ENCODE assay signal across 7 mouse cellular contexts in the genomic region with DNA sequence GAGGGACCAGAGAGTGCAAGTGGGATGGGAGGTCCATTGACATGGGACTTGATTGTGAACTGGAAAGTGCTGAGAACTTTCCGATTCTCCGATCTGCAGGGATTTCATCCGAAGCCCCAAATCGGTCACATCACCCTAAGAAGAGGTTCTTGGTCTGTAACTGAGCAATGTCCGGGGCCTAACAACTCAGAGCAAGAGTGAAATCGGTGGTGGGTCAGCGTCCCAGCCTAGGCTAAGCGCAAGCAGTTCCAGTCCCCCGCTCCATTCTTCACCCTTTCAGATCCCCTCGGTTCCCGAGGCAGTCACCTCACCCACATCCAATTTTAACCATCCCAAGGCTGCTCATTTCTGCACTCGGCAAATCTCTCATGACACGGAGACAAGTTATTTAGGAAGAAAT. TPM values are rescaled to one million over a fixed set of nuclear protein-coding genes. Genes with fewer than 3 reads are reported as not detected.
A peak's percentile ranks its signal among the peaks of the same experiment; 100 is the strongest.
DNase-seq lines count a peak whose midpoint lies in the region; ATAC-seq and TF ChIP-seq lines count a peak whose summit lies in the region.

No protein-coding gene starts in this region.

- peaks cover 20% of the 10 kb centered on the region for H3K4me1 ChIP-seq in testis, adult 2 months (ENCODE audit: control insufficient read depth, insufficient read depth, low read length)
- peaks cover 12% of the 10 kb centered on the region for H3K4me1 ChIP-seq in forebrain, postnatal 0 days (ENCODE audit: insufficient read depth)
- H3K4me1 ChIP-seq in liver, adult 2 months (ENCODE audit: control insufficient read depth, insufficient read depth, low read length), result peaks cover 12% of the 10 kb centered on the region
- H3K4me1 ChIP-seq in stomach, embryonic 16.5 days (ENCODE audit: control insufficient read depth, insufficient read depth, low read length), result peaks cover 47% of the 10 kb centered on the region

- peaks cover 3% of the 10 kb centered on the region for H3K36me3 ChIP-seq in testis, adult 2 months (ENCODE audit: control insufficient read depth, insufficient read depth, low read length)
- H3K36me3 ChIP-seq in forebrain, postnatal 0 days (ENCODE audit: insufficient read depth), result no peaks in the 10 kb centered on the region
- H3K36me3 ChIP-seq in liver, adult 2 months (ENCODE audit: control insufficient read depth, insufficient read depth, low read length), result no peaks in the 10 kb centered on the region
- no peaks in the 10 kb centered on the region for H3K36me3 ChIP-seq in stomach, embryonic 16.5 days (ENCODE audit: control insufficient read depth, insufficient read depth, low read length)

- no peaks in the 10 kb centered on the region for H3K79me2 ChIP-seq in liver, adult 2 months (ENCODE audit: control insufficient read depth, insufficient read depth, low read length)

- peak overlapping the region; percentile 100 for H3K4me3 ChIP-seq in testis, adult 2 months (ENCODE audit: control insufficient read depth, low read depth, low read length)
- H3K4me3 ChIP-seq in forebrain, postnatal 0 days (ENCODE audit: low read depth, low read length), result peak overlapping the region; percentile 53
- H3K4me3 ChIP-seq in liver, adult 2 months (ENCODE audit: insufficient read depth, low read depth, low read length), result peak overlapping the region; percentile 65
- peak overlapping the region; percentile 74 for H3K4me3 ChIP-seq in stomach, embryonic 16.5 days (replicated peaks; ENCODE audit: low read length)

- TF ChIP-seq CTCF in testis, adult 2 months (IDR thresholded peaks at IDR 0.05; ENCODE audit: control insufficient read depth, insufficient read depth, insufficient replicate concordance, low read depth, low read length), result no peak
- no peak for TF ChIP-seq CTCF in forebrain, postnatal 0 days (IDR thresholded peaks at IDR 0.05; ENCODE audit: low read depth)
- no peak for TF ChIP-seq CTCF in liver, adult 2 months (IDR thresholded peaks at IDR 0.05; ENCODE audit: low read depth, low read length)

- 0% methylated on average over 13 of the region's 13 CpGs for whole genome bisulfite sequencing in forebrain, postnatal 0 days
- 4% methylated on average over 13 of the region's 13 CpGs for WGBS in liver, adult 2 months
- WGBS in stomach, embryonic 16.5 days, result 2% methylated on average over 13 of the region's 13 CpGs

- peak overlapping the region; percentile 75 for H3K4me2 ChIP-seq in forebrain, postnatal 0 days (ENCODE audit: low read depth)
- peak overlapping the region; percentile 92 for H3K4me2 ChIP-seq in stomach, embryonic 16.5 days (ENCODE audit: low read depth, low read length)

- no peak for ATAC-seq in forebrain, postnatal 0 days
- no peak for ATAC-seq in stomach, embryonic 16.5 days (ENCODE audit: insufficient read depth, low FRiP score)

- no peak for TF ChIP-seq POLR2A in testis, adult 2 months (IDR thresholded peaks at IDR 0.05; ENCODE audit: control insufficient read depth, low read depth, low read length)
- TF ChIP-seq POLR2A in liver, adult 2 months (IDR thresholded peaks at IDR 0.05; ENCODE audit: extremely low read depth, insufficient read depth, low read length), result no peak

- no peaks in the 10 kb centered on the region for H3K27me3 ChIP-seq in testis, adult 2 months (ENCODE audit: control insufficient read depth, insufficient read depth, low read length)
- H3K27me3 ChIP-seq in forebrain, postnatal 0 days (ENCODE audit: insufficient read depth, low read length), result no peaks in the 10 kb centered on the region
- no peaks in the 10 kb centered on the region for H3K27me3 ChIP-seq in liver, adult 2 months (ENCODE audit: control insufficient read depth, insufficient read depth, low read length)
- H3K27me3 ChIP-seq in stomach, embryonic 16.5 days (ENCODE audit: control insufficient read depth, insufficient read depth, low read length), result no peaks in the 10 kb centered on the region

- H3K9ac ChIP-seq in forebrain, postnatal 0 days, result peak overlapping the region; percentile 69
- H3K9ac ChIP-seq in liver, adult 2 months (ENCODE audit: low read depth, low read length), result peak overlapping the region; percentile 69
- H3K9ac ChIP-seq in stomach, embryonic 16.5 days (ENCODE audit: low read length), result peak overlapping the region; percentile 89

- H3K27ac ChIP-seq in testis, adult 2 months (ENCODE audit: control insufficient read depth, insufficient read depth, low read depth, low read length), result peak overlapping the region; percentile 100
- peak overlapping the region; percentile 89 for H3K27ac ChIP-seq in forebrain, postnatal 0 days (ENCODE audit: low read depth, low read length)
- H3K27ac ChIP-seq in liver, adult 2 months (replicated peaks; ENCODE audit: insufficient read depth, low read depth, low read length), result peak overlapping the region; percentile 21
- peak overlapping the region; percentile 97 for H3K27ac ChIP-seq in stomach, embryonic 16.5 days (ENCODE audit: low read length)

- DNase-seq in testis, postnatal 10 days (ENCODE audit: low spot score), result no peak
- no peak for DNase-seq in forebrain, postnatal 0 days
- DNase-seq in liver, adult 2 months (ENCODE audit: extremely low read depth, low read depth, low spot score), result no peak
- no peak for DNase-seq in right cerebral cortex, postnatal 14 days
- DNase-seq in Muller cell, postnatal 12 days (ENCODE audit: inconsistent ontology term), result no peak

- no peaks in the 10 kb centered on the region for H3K9me3 ChIP-seq in forebrain, postnatal 0 days (ENCODE audit: low read length)
- no peaks in the 10 kb centered on the region for H3K9me3 ChIP-seq in stomach, embryonic 16.5 days (replicated peaks; ENCODE audit: control insufficient read depth, low read length)

RNA-seq across cellular contexts. Expression of a gene that starts 0.5 kb away (rescaled TPM):
- polyA plus RNA-seq in testis, adult 2 months (2012; rRNA removed), result 135 and 142 TPM in 2 replicates
- total RNA-seq in forebrain, postnatal 0 days (2014; rRNA removed), result 32.7 and 45.6 TPM in 2 replicates
- 35.3 and 41.7 TPM in 2 replicates for polyA plus RNA-seq in forebrain, postnatal 0 days (2015; fragmentation: Nextera tagmentation; extraction: Ambion mirVana)
- 1.8 and 2.2 TPM in 2 replicates for total RNA-seq in liver, adult 2 months (2014; rRNA removed)
- 3.3 and 4.7 TPM in 2 replicates for polyA plus RNA-seq in liver, adult 2 months (2012; rRNA removed)
- 58.2 and 62.1 TPM in 2 replicates for polyA plus RNA-seq in stomach, embryonic 16.5 days (2015; fragmentation: Nextera tagmentation; extraction: Ambion mirVana)

RNA-seq across cellular contexts. Expression of a gene that starts 10.6 kb away (rescaled TPM):
- 13.4 and 15.8 TPM in 2 replicates for polyA plus RNA-seq in testis, adult 2 months (2012; rRNA removed)
- 32.8 and 33.7 TPM in 2 replicates for total RNA-seq in forebrain, postnatal 0 days (2014; rRNA removed)
- polyA plus RNA-seq in forebrain, postnatal 0 days (2015; fragmentation: Nextera tagmentation; extraction: Ambion mirVana), result 20.9 and 21.7 TPM in 2 replicates
- 6.1 and 6.5 TPM in 2 replicates for total RNA-seq in liver, adult 2 months (2014; rRNA removed)
- polyA plus RNA-seq in liver, adult 2 months (2012; rRNA removed), result 10.5 and 11.2 TPM in 2 replicates
- 7.2 and 7.8 TPM in 2 replicates for polyA plus RNA-seq in stomach, embryonic 16.5 days (2015; fragmentation: Nextera tagmentation; extraction: Ambion mirVana)

RNA-seq across cellular contexts. Expression of a gene that starts 18.2 kb away (rescaled TPM):
- 36.3 and 43.1 TPM in 2 replicates for polyA plus RNA-seq in testis, adult 2 months (2012; rRNA removed)
- 76.8 and 104 TPM in 2 replicates for total RNA-seq in forebrain, postnatal 0 days (2014; rRNA removed)
- 500 and 554 TPM in 2 replicates for polyA plus RNA-seq in forebrain, postnatal 0 days (2015; fragmentation: Nextera tagmentation; extraction: Ambion mirVana)
- 5.2 and 6.4 TPM in 2 replicates for total RNA-seq in liver, adult 2 months (2014; rRNA removed)
- polyA plus RNA-seq in liver, adult 2 months (2012; rRNA removed), result 21.7 and 36.9 TPM in 2 replicates
- 79.9 and 88.5 TPM in 2 replicates for polyA plus RNA-seq in stomach, embryonic 16.5 days (2015; fragmentation: Nextera tagmentation; extraction: Ambion mirVana)

RNA-seq across cellular contexts. Expression of a gene that starts 24.6 kb away (rescaled TPM):
- polyA plus RNA-seq in testis, adult 2 months (2012; rRNA removed), result 15.2 and 17.9 TPM in 2 replicates
- 8.5 and 12.5 TPM in 2 replicates for total RNA-seq in forebrain, postnatal 0 days (2014; rRNA removed)
- 11.5 and 13.9 TPM in 2 replicates for polyA plus RNA-seq in forebrain, postnatal 0 days (2015; fragmentation: Nextera tagmentation; extraction: Ambion mirVana)
- 0.37 and 1.2 TPM in 2 replicates for total RNA-seq in liver, adult 2 months (2014; rRNA removed)
- polyA plus RNA-seq in liver, adult 2 months (2012; rRNA removed), result 0.34 and 0.66 TPM in 2 replicates
- 120 and 134 TPM in 2 replicates for polyA plus RNA-seq in stomach, embryonic 16.5 days (2015; fragmentation: Nextera tagmentation; extraction: Ambion mirVana)

RNA-seq across cellular contexts. Expression of a gene that starts 24.9 kb away (rescaled TPM):
- polyA plus RNA-seq in testis, adult 2 months (2012; rRNA removed), result 103 and 106 TPM in 2 replicates
- 16.5 and 38.3 TPM in 2 replicates for total RNA-seq in forebrain, postnatal 0 days (2014; rRNA removed)
- polyA plus RNA-seq in forebrain, postnatal 0 days (2015; fragmentation: Nextera tagmentation; extraction: Ambion mirVana), result 15.2 and 16.7 TPM in 2 replicates
- 8.0 and 9.0 TPM in 2 replicates for total RNA-seq in liver, adult 2 months (2014; rRNA removed)
- 4.6 and 6.9 TPM in 2 replicates for polyA plus RNA-seq in liver, adult 2 months (2012; rRNA removed)
- polyA plus RNA-seq in stomach, embryonic 16.5 days (2015; fragmentation: Nextera tagmentation; extraction: Ambion mirVana), result 21.8 and 22.3 TPM in 2 replicates

Comparison
In these comparisons a context has a peak if more than half of its experiments do, and no peak if none do; other contexts are left out.
1. H3K27ac ChIP-seq: peak in every context shown above with its lines; median percentile 100 in testis, adult 2 months; 97 in stomach, embryonic 16.5 days; 89 in forebrain, postnatal 0 days; 21 in liver, adult 2 months.